Comparison of ENCODE assay signal across 12 mouse cellular contexts in genomic region chr17:65642578-65642991, GRCm38 (mm10). TPM values are rescaled to one million over a fixed set of nuclear protein-coding genes. Genes with fewer than 3 reads are reported as not detected.
DNase-seq lines count a peak whose midpoint lies in the region; ATAC-seq and TF ChIP-seq lines count a peak whose summit lies in the region.
"Had no signal": no experiment of that assay in that cellular context is flagged by ENCODE, and none has a peak within 500 bp of the region (broad histone marks: within the 10 kb centered on the region; RNA-seq: fewer than 3 reads in every experiment).

No protein-coding gene starts in this region.

- no peaks in the 10 kb centered on the region; the same call in 1 of the 2 replicates for H3K4me1 ChIP-seq in embryonic facial prominence, embryonic 11.5 days (ENCODE audit: control insufficient read depth, insufficient read depth, low read length)
- H3K4me1 ChIP-seq in midbrain, embryonic 13.5 days (replicated peaks), result peaks cover 18% of the 10 kb centered on the region
- H3K4me1 ChIP-seq in liver, embryonic 11.5 days (replicated peaks; ENCODE audit: control insufficient read depth, insufficient read depth, low read length), result no peaks in the 10 kb centered on the region

- no peak for ATAC-seq in embryonic facial prominence, embryonic 11.5 days (replicated peaks; ENCODE audit: insufficient number of reproducible peaks, low FRiP score, low TSS enrichment, low read depth)
- peak; percentile 60 for ATAC-seq in midbrain, embryonic 13.5 days
- ATAC-seq in liver, embryonic 11.5 days (replicated peaks; ENCODE audit: low FRiP score), result no peak

- intact Hi-C loops in gastrocnemius, adult 2 months (cut with DNase I), result no loop called here

- no peaks in the 10 kb centered on the region for H3K36me3 ChIP-seq in embryonic facial prominence, embryonic 11.5 days (replicated peaks; ENCODE audit: control insufficient read depth, insufficient read depth, low read depth, low read length)
- H3K36me3 ChIP-seq in midbrain, embryonic 13.5 days, result no peaks in the 10 kb centered on the region
- H3K36me3 ChIP-seq in liver, embryonic 11.5 days (ENCODE audit: control insufficient read depth, insufficient read depth, low read length), result no peaks in the 10 kb centered on the region

- no peaks in the 10 kb centered on the region for H3K9me3 ChIP-seq in embryonic facial prominence, embryonic 11.5 days (replicated peaks; ENCODE audit: control insufficient read depth, low read length)
- H3K9me3 ChIP-seq in midbrain, embryonic 13.5 days, result no peaks in the 10 kb centered on the region
- no peaks in the 10 kb centered on the region for H3K9me3 ChIP-seq in liver, embryonic 11.5 days (ENCODE audit: control insufficient read depth, low read length)

- WGBS in embryonic facial prominence, embryonic 11.5 days, result 25% methylated on average over 5 of the region's 5 CpGs
- 17% methylated on average over 5 of the region's 5 CpGs for WGBS in midbrain, embryonic 13.5 days
- WGBS in liver, embryonic 11.5 days, result 76% methylated on average over 5 of the region's 5 CpGs

- H3K4me2 ChIP-seq in embryonic facial prominence, embryonic 11.5 days (ENCODE audit: low read depth, low read length), result no peak overlapping the region
- no peak overlapping the region for H3K4me2 ChIP-seq in midbrain, embryonic 13.5 days (replicated peaks)
- no peak overlapping the region for H3K4me2 ChIP-seq in liver, embryonic 11.5 days

- no peak for DNase-seq in gastrocnemius, adult 2 months
- DNase-seq in gastrocnemius, postnatal 10 days, result no peak
- peak; percentile 23 for DNase-seq in Muller cell, postnatal 12 days (ENCODE audit: inconsistent ontology term)
- peak; percentile 47 for DNase-seq in embryonic facial prominence, embryonic 11.5 days (ENCODE audit: low spot score)
- DNase-seq in urinary bladder, adult 18-20 months (ENCODE audit: low spot score in 2 of 2), result no peak
- no peak for DNase-seq in natural killer cell, adult 2 months (ENCODE audit: low spot score in 2 of 2)
- DNase-seq in liver, embryonic 11.5 days (ENCODE audit: low spot score), result no peak
- DNase-seq: adrenal gland, adult 8-10 months had no signal

- TF ChIP-seq CTCF in gastrocnemius, adult 2 months (IDR thresholded peaks at IDR 0.05), result no peak

- no peak overlapping the region for H3K9ac ChIP-seq in embryonic facial prominence, embryonic 11.5 days (replicated peaks; ENCODE audit: low read length)
- H3K9ac ChIP-seq in midbrain, embryonic 13.5 days (replicated peaks), result no peak overlapping the region
- H3K9ac ChIP-seq in liver, embryonic 11.5 days (ENCODE audit: low read depth, low read length), result no peak overlapping the region

- peak overlapping the region; percentile 90 for H3K27ac ChIP-seq in gastrocnemius, adult 2 months
- H3K27ac ChIP-seq in embryonic facial prominence, embryonic 11.5 days (replicated peaks; ENCODE audit: low read depth, low read length), result no peak overlapping the region
- peak overlapping the region; percentile 67; the same call in 1 of the 2 replicates for H3K27ac ChIP-seq in midbrain, embryonic 13.5 days
- no peak overlapping the region for H3K27ac ChIP-seq in liver, embryonic 11.5 days (ENCODE audit: low read depth, low read length)

- H3K4me3 ChIP-seq in gastrocnemius, adult 2 months, result peak overlapping the region; percentile 56
- no peak overlapping the region for H3K4me3 ChIP-seq in embryonic facial prominence, embryonic 11.5 days (ENCODE audit: low read depth, low read length)
- H3K4me3 ChIP-seq in midbrain, embryonic 13.5 days (replicated peaks), result no peak overlapping the region
- no peak overlapping the region for H3K4me3 ChIP-seq in liver, embryonic 11.5 days (ENCODE audit: low read depth, low read length)

- H3K27me3 ChIP-seq in embryonic facial prominence, embryonic 11.5 days (ENCODE audit: control insufficient read depth, insufficient read depth, low read length), result no peaks in the 10 kb centered on the region
- H3K27me3 ChIP-seq in midbrain, embryonic 13.5 days, result no peaks in the 10 kb centered on the region
- H3K27me3 ChIP-seq in liver, embryonic 11.5 days (replicated peaks; ENCODE audit: control insufficient read depth, insufficient read depth, low read length), result no peaks in the 10 kb centered on the region
- H3K27me3 ChIP-seq: CH12.LX had no signal

RNA-seq across cellular contexts. Expression of gene Txndc2, which starts 0.6 kb away (rescaled TPM):
- not detected for total RNA-seq in gastrocnemius, adult 2 months (2021)
- total RNA-seq in gastrocnemius, postnatal 10 days (2021), result under 1 TPM in 1 of 2 experiments, not detected in 1; 0.14 TPM
- polyA plus RNA-seq in embryonic facial prominence, embryonic 11.5 days (2014; fragmentation: Nextera tagmentation; extraction: Ambion mirVana), result 0.18 and 0.38 TPM in 2 replicates
- 0.26 TPM in 1 of 2 replicates, not detected in the other for polyA plus RNA-seq in midbrain, embryonic 13.5 days (2015; fragmentation: Nextera tagmentation; extraction: Ambion mirVana)
- not detected in 2 replicates for polyA plus RNA-seq in liver, embryonic 11.5 days (2014; fragmentation: Nextera tagmentation; extraction: Ambion mirVana)
- total RNA-seq: CH12.LX; left cerebral cortex, postnatal 25 days had no signal
- polyA plus RNA-seq: heart, embryonic 14.5 days had no signal

RNA-seq across cellular contexts. Expression of gene Vapa, which starts 29.2 kb away (rescaled TPM):
- 100 to 1,000 TPM; 131 to 146 TPM for total RNA-seq in gastrocnemius, adult 2 months (2021)
- 100 to 1,000 TPM; 140 to 143 TPM for total RNA-seq in gastrocnemius, postnatal 10 days (2021)
- polyA plus RNA-seq in embryonic facial prominence, embryonic 11.5 days (2014; fragmentation: Nextera tagmentation; extraction: Ambion mirVana), result 236 and 260 TPM in 2 replicates
- 244 and 247 TPM in 2 replicates for polyA plus RNA-seq in midbrain, embryonic 13.5 days (2015; fragmentation: Nextera tagmentation; extraction: Ambion mirVana)
- 158 and 163 TPM in 2 replicates for polyA plus RNA-seq in liver, embryonic 11.5 days (2014; fragmentation: Nextera tagmentation; extraction: Ambion mirVana)

Comparison
In these comparisons a context has a peak if more than half of its experiments do, and no peak if none do; other contexts are left out.
1. DNase-seq: peak in Muller cell, postnatal 12 days (single experiment) and embryonic facial prominence, embryonic 11.5 days (single experiment); none in gastrocnemius, adult 2 months (single experiment), gastrocnemius, postnatal 10 days (single experiment), urinary bladder, adult 18-20 months (0 of 2), natural killer cell, adult 2 months (0 of 2) and liver, embryonic 11.5 days (single experiment).
2. H3K27ac ChIP-seq: peak in gastrocnemius, adult 2 months (single experiment) and midbrain, embryonic 13.5 days (single experiment); none in embryonic facial prominence, embryonic 11.5 days (single experiment) and liver, embryonic 11.5 days (single experiment).